Mouse (Mus musculus) common myeloid progenitor, adult 5-6 weeks (primary cell): ENCODE data around the gene Cort. TPM values are rescaled to one million over a fixed set of nuclear protein-coding genes. Genes with fewer than 3 reads are reported as not detected.
"Not testable (repeated sequence)": the region's sequence is repeated elsewhere in the genome, so short reads cannot be mapped to it uniquely, and the experiment has no call there.

ENCODE experiments used
- ATAC-seq: replicated peaks from 2 replicates; pipeline ENCODE4 v1.8.0; 2016; ENCODE audit warnings: low read depth, mild to moderate bottlenecking, moderate TSS enrichment, inconsistent platforms; ENCODE audit not compliant: poor library complexity, severe bottlenecking
- total RNA-seq: library from RNA; stranded (forward); fragments of 200-1000, 187-1606 nt; gene quantifications from 2 replicates; pipeline ENCODE4 v1.2.3, GENCODE M21; 2017

Gene Cort
- total RNA-seq: not detected in 2 replicates

DNA sequence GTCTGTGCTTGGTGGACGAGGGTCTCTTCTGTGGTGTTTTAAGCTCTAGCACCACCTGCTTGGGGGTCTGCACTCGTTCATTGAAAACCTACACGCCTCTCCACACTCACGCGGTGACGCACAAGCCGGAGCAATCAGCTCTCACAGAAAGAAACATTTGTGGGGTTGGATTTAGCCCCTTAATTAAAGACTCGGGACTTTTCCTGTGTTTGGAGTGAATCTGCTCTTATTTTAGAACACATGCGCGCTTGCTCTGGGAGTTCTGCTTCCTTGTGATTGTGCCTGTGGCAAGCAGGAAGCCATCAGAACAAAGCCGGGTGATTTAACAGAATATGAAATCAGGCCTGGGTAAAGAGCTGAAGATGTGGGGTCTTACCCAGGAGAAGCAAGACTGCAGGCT lies at the start of gene Cort:
TSS of gene Cort (minus strand) at position 101 of the 400 bp plus-strand sequence.
- ATAC-seq: no peak

DNA sequence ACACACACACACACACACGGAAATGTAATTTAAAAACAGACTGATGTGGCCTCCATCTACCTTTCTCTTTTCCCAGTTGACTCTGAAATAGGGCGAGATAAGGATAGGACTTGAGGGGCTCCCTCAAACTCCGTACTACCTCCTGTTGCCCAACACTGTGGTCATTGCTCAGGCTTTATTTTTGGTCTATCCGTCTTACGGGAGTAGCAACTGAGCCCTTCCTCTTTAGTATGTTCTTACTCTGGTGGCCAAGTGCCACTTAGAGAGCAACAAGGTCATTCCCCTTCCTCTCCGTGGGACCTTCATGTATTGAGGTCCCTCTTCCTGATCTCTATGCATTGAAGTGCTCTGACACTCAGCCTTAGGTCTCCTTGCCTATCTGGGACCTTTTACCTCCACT lies 47.1 kb upstream of the Cort start:
- peak; percentile 69 for ATAC-seq

DNA sequence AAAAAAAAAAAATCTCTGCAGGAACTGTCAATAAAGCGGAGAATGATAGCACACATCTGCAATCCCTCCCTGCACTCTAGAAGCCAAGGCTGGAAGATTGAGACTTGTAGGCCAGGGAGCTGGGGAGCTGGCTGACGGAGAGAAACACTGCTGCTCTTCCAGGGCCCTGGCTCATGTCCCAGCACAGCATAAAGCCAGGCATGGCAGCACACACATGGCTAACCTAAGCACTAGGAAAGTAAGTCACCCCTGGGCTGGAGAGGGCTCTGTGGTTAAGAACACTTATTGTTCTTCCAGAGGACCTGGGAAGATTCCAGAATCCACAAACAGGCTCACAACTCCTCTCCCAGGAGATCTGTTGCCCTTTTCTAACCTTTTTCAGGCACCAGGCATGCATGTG lies 46.1 kb upstream of the Cort start:
- no peak for ATAC-seq

DNA sequence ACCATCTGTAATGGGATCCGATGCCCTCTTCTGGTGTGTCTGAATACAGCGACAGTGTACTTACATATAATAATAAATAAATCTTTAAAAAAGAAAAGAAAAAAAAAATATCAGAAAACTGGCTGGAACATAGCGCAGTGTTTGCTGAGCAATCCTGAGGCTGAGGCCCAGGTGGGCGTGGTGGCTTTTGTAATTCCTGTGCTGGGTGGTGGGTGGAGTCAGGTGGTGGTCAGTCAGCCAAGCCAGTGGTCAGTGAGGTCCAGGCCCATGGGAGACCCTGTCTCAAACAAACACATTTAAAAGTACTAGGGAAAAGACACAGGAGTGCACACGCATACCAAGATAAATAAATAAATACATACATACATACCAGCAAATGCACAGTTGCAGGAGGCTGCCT lies 45.5 kb upstream of the Cort start:
- ATAC-seq: no peak

DNA sequence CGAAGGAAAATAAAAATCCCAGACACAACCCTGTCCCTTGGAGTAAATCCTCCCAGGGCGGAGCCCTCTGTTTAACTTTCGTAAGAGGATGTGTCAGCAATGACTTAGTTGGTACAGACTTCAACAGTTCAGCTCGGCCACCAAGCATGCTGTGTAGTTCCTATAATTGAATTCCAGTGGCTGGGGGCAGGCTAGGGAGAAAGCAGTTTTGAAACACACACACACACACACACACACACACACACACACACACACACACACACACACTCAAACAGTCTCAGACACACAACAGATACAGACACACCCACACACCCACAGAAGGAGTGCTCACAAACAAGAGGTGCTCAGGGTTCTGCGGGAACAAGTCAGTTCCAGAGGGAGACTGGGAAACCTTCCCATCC lies 45.0 kb upstream of the Cort start:
- ATAC-seq: no peak

DNA sequence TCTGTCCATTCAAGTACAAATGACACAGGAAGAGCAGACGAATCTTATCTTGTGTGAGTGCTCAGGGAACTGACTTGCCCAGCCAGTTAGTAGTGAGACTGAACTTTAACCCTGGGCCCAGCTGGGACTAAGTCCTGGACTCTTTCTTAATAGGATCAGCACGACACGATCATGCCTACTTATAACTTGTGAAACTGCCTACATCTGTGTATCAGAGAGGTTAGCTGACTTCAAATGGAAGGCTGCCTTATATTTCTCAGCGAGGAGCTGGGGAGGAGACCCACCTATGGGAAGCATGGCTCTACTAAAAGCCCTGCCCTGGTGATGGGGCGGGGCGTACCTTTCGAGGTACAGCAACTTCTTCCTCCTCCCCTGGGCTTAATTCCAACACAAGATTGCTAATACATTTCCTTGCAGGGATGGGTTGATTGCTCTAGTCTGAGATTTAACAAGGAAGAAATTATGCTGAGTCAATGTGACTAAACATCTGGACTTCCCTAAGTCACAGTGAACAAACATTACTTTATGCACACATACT lies 43.9 kb upstream of the Cort start:
- peak; percentile 23 for ATAC-seq

DNA sequence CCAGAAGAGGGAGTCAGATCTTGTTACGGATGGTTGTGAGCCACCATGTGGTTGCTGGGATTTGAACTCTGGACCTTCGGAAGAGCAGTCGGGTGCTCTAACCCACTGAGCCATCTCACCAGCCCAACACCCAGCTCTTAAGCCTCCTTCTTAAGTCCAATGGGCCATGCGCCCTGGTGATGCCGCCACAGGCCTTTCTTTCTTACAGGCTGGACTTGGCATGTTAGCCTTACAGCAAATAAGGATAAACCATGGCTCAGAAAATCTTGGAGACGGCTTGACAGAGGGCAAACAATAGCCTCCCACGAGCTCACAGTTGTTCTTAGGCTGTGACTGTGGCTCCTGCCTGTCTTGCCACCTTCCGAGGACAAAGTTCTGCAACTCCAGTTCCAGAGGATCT lies 43.4 kb upstream of the Cort start:
- ATAC-seq: not testable (repeated sequence)

DNA sequence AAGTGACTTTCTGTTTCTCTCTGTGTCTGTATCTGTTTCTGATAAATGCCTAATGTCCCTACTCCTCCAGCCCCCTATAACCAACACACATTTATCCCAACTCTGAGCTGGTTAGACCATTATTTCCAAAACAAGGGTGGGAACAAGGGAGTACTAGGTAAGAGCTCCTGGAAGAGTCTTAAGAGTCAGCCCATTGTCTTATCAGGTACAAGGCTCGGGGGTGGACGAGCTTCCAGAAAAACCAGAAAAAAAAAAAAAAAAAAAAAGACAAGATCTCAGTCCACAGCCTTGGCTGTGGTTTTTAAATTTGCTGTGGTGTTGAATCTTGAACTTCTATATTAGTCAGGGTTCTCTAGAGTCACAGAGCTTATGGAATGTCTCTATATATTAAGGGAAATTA lies 41.5 kb upstream of the Cort start:
- no peak for ATAC-seq

DNA sequence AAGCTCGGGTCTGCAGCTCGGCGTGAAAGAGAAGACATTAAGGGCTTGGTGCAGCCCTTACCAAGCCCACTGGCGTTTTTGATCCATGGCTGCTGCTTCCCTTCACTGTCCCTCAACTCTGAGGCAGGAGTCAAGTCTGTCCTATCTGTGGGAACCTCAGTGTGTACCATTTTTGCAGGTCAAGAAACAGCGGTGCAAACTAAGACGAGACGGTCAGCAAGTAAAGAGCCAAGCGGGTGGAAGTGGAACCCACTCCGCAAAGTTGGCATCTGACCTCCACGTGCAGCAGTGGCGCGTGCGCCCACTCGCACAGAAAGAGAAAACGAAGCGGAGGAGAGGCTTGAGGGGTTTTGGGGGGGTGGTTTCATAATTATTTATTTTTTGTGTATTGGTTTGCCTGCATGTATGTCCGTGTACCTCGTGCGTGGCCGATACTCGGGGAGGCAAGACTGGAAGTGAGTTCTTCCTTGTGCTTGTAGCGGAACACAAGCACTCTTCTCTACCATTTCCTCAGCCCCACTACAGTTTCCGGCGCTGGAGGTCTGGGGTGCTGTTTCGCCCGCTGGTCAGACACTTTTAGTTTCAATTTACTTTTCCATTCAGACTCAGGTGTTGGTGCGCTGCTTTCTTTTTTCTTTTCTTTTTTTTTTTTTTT lies 40.5 kb upstream of the Cort start:
- ATAC-seq: peak; percentile 17

DNA sequence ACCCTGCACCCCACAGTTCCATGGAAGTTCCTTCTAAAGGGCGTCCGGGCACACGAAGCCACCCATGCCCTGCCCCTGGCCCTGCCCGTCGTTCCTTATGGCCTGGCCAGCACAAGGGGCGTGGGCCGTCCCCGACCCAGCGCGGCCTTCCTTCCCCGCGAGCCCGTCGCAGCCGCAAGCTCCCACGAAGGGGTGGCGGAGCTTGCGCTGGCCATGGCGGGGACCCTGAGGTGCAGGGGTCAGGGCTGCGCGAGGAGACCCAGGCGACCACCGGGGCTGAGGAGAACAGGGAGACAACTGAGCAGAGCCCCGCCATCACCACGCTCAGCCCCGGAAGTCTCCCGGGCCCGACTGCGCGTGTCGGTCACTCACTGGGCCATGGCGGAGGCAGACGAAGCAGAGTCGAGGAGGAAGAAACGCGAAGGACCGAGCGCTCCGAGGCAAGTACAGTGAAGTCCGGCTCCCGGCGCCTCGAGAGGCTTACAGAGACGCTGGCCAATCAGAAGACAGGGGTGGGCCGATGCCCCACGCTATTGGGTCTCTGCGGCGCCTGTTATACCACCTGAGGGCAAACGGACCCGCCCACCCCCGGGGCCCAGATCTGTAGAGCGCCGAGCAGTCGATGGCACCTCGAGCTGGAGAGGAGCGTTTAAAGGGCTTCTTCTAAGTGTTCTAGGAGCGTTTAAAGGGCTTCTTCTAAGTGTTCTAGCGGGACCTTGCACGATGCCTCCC lies 39.8 kb upstream of the Cort start, which contains the start of gene Pgd:
TSS of gene Pgd (minus strand) at position 557 of the 732 bp plus-strand sequence.
- peak; percentile 94 for ATAC-seq

DNA sequence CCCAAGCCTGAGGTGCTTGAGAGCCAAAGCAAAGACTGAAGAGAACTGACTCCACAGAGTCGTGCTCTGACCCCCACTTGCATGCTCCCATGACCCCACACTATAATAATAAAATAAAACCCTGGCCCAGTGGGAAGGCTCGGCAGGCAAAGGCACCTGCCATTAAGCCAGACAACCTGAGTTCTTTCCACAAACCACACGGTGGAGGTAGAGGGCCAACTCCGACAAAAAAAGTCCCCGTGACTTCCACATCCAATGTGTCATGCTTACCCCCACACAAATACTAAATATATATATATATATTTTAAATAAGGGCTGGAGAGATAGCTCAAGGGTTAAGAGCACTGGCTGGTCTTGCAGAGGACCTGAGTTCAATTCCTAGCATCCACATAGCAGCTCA lies 37.6 kb upstream of the Cort start:
- ATAC-seq: no peak

DNA sequence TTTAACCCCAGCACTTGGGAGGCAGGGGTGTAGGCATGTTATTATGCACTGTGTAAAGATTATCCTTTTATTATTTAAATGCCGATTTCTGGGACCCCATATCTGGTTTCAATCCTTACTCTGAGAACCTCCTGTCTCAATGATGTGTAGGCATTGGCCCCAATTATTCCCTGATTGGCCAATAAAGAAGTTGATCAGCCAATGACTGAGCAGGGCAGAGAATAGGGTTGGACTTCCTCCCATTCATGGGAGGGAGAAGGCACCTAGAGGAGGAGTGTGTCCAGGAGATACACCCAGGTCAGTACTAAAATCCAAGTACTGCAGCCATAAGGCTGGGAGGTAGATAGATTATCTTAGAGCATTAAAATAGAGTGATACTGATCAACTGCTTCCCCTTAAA lies 36.6 kb upstream of the Cort start:
- no peak for ATAC-seq

DNA sequence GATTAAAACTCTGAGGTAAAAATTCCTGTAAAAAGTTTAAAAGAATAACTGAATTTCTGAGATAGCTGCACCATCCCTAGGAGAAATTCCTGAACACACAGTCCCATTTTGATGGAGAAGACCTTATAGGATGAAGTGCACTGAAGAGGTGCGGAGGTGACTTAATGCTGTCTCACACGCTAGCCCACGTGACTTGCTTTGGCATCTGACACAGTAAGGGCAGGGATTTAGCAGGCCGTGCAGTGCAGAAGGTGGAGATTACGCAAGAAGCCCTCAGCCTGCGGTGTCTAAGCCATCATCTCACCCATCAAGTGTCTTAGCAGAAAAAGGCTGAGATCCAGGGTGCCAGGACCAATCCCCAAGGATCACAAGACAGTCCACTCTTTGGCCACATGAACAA lies 34.6 kb upstream of the Cort start:
- no peak for ATAC-seq

DNA sequence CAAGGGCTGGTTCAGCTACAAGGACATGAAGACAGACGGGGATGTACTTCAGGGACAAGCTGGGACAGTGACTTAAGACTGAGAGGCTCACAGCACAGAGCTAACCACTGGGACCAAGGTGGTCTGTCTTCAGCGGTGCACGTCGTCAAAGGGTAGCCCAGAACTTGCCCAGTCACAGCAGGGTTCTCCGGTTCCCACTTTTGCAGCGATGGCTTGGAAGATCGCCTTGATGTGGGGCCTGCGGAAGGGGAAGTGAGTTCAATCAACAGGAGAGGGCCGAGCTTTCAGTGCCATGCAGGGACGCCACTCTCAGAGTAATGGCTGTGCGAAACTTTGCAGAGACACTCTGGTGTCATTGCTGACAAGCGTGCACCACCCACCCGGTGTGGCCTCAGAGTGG lies 33.3 kb upstream of the Cort start:
- ATAC-seq: no peak

DNA sequence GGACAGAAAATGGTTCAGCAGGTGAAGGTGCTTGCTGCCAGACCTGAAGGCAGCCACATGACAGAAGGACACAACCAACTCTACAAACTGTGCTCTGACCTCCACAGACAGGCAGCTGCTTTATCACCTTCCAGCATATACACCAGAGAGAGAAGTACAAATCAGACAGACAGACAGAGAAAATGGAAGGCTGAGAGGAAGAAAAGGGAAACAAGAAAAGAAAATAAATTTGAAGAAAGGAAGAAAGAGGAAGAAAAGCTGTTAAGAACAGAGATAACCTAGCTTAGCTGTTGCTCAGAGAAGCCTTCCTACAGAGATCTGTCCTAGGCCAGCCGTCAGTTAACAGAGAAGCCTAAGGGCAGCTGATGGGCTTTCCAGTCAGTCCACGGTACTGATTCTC lies 32.6 kb upstream of the Cort start:
- no peak for ATAC-seq

DNA sequence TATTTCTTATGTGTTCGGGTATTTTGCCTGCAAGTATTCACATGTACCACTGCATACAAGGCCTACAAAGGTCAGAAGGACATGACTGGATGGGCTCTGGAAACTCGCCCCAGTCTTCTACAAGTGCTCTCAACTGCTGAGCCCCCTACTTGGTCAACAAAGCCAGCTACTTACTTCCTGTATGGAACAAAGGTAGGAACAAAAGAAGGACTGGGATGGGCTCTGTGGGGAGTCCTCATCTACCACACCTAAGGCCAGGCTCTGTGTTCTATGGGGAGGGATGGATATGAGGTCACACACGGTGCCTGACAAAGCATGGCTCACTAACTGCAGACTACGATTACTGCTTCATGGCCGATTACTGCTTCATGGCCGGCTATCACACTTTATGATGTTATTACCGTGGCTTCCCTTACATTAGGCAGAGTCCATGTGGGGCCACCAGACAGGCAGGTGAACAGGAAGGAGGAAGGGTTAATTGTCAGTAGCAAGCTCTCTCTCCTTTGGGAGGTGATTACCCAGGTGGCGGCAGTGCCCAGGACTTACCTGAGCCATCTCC lies 30.9 kb upstream of the Cort start:
- ATAC-seq: no peak

DNA sequence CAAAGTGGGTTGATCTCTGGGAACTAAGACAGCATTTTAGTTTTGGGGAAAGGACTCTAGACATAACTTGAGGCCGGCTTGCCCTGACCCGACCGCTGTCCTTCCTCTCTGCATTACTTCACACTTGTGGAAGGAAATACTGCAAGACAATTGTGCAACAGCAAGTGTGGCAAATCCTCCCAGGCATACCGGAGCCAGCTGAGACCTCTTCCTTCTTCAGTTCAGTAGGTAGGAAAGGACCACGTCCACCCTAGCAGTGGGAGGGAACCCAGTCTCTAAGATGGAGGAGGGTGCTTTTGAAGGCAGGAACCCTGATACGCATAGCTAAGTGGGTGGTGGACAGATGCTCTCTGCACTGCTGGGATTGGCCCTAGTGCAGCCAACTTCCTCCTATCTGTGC lies 29.1 kb upstream of the Cort start:
- peak; percentile 86 for ATAC-seq

DNA sequence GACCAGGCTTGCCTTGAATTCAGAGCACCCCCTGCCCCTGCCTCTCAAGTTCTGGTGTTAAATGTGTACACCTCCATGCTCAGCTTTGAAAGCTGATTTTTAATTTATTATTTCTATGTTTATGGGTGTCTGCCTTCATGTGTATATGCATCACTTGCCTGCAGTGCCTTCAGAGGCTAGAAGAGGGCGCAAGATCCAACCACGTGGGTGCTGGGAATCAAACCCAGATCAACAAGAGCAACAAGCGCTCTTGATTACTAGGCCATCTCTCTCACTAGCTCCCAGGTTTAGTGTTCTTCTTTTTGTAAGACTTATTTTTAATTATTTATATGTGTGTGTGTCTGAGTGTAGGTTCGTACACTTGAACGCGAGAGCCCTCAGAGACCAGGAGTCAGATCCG lies 28.3 kb upstream of the Cort start:
- no peak for ATAC-seq

DNA sequence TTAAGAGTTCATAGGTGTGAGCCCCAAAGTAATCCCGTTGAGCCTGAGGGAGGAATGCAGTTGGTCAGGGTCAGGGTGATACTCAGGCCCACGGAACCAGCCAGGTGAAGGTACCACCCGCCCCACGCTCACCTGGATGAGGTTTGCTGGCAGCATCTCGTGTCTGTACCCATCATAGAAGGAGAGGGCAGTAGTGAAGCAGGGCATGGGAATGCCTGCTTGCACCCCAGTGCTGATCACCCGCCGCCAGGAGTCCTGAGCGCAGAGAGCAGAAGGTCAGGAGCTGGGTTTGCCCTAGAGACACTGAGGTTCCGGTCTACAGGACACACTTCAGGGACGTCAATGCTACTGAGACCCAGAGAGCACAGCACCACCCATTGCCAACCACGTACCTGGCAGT lies 24.2 kb upstream of the Cort start:
- no peak for ATAC-seq

DNA sequence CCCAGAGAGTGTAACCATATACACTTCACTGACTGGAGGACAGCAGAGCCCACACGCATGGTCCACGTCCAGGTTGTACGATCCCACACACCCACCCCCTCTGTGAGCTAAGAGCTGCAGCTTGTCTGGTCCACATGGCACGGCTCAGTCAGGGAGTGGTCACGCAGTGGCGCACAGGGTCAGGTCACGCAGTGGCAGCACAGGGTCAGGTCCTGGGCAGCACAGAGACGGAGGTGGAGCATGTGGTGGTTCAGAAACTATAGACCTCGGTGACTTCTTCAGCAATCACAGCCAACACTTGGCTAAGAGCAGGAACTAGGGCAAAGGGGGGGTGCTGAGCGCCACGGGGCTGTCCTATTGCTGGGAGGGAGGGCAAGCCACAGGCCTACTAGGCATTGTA lies 23.7 kb upstream of the Cort start:
- no peak for ATAC-seq

DNA sequence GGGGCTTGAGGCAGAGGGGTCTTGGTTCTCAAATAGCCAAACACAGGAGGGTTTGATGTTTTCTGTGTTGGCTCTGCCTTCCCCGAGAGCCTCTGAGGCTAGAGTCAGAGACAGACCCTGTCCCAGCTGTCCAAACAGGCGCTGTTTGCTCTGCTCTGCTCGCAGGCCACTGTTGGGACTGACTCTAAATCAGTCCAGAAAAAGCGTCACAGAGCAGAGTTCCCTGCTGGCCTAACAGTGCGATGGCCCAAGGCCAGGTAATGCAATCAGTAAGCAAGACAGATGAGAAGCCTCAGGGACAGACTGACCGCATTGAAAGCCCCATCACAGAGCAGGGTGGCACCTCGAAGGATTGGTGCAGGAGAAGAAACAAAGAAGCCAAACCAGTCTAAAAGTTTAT lies 23.0 kb upstream of the Cort start:
- ATAC-seq: no peak
